In genomic region chr13:52475264-52475663, GRCm38 (mm10) we compare ENCODE assay signal across 24 mouse cellular contexts. TPM values are rescaled to one million over a fixed set of nuclear protein-coding genes. Genes with fewer than 3 reads are reported as not detected.
DNase-seq lines count a peak whose midpoint lies in the region; ATAC-seq and TF ChIP-seq lines count a peak whose summit lies in the region.
"Had no signal": no experiment of that assay in that cellular context is flagged by ENCODE, and none has a peak within 500 bp of the region (broad histone marks: within the 10 kb centered on the region; RNA-seq: fewer than 3 reads in every experiment).

No protein-coding gene starts in this region.

- no peak for TF ChIP-seq EP300 in lung, postnatal 0 days (IDR thresholded peaks at IDR 0.05)

- H3K9ac ChIP-seq in heart, embryonic 12.5 days = no peak overlapping the region
- H3K9ac ChIP-seq in lung, embryonic 15.5 days = no peak overlapping the region
- H3K9ac ChIP-seq in lung, postnatal 0 days (replicated peaks; ENCODE audit: low read depth) = no peak overlapping the region
- H3K9ac ChIP-seq: embryonic facial prominence, embryonic 12.5 days; forebrain, embryonic 13.5 days had no signal

- H3K4me3 ChIP-seq in heart, embryonic 12.5 days = no peak overlapping the region
- H3K4me3 ChIP-seq in lung, embryonic 15.5 days = no peak overlapping the region
- no peak overlapping the region for H3K4me3 ChIP-seq in lung, postnatal 0 days (ENCODE audit: low read depth, low read length)
- H3K4me3 ChIP-seq: embryonic facial prominence, embryonic 10.5 days; embryonic facial prominence, embryonic 12.5 days; forebrain, embryonic 13.5 days had no signal

- ATAC-seq in heart, embryonic 12.5 days (ENCODE audit: insufficient number of reproducible peaks, low FRiP score) = no peak
- peak; percentile 52; the same call in 1 of the 2 replicates for ATAC-seq in lung, embryonic 15.5 days (ENCODE audit: borderline replicate concordance, extremely low read depth, low FRiP score, low TSS enrichment)
- no peak for ATAC-seq in lung, postnatal 0 days
- ATAC-seq: activated CD4-positive, CD25-positive, alpha-beta regulatory T cell, adult 4 months; CD4-positive, CD25-positive, alpha-beta regulatory T cell, adult 4 months; forebrain, embryonic 13.5 days; Patski had no signal

- no peaks in the 10 kb centered on the region for H3K27me3 ChIP-seq in heart, embryonic 12.5 days (replicated peaks)
- no peaks in the 10 kb centered on the region for H3K27me3 ChIP-seq in lung, embryonic 15.5 days
- H3K27me3 ChIP-seq in lung, postnatal 0 days (replicated peaks; ENCODE audit: insufficient read depth, low read length) = no peaks in the 10 kb centered on the region
- H3K27me3 ChIP-seq: CH12.LX; embryonic facial prominence, embryonic 12.5 days; Patski had no signal

- H3K9me3 ChIP-seq in heart, embryonic 12.5 days (replicated peaks) = no peaks in the 10 kb centered on the region
- no peaks in the 10 kb centered on the region for H3K9me3 ChIP-seq in lung, embryonic 15.5 days
- H3K9me3 ChIP-seq in lung, postnatal 0 days (ENCODE audit: low read length) = no peaks in the 10 kb centered on the region
- H3K9me3 ChIP-seq: embryonic facial prominence, embryonic 10.5 days; embryonic facial prominence, embryonic 12.5 days; forebrain, embryonic 13.5 days had no signal

- no peak overlapping the region for H3K27ac ChIP-seq in heart, embryonic 12.5 days (ENCODE audit: poor library complexity, severe bottlenecking)
- H3K27ac ChIP-seq in lung, embryonic 15.5 days = peak overlapping the region; percentile 30; the same call in 1 of the 2 replicates
- no peak overlapping the region for H3K27ac ChIP-seq in lung, postnatal 0 days (ENCODE audit: low read length)
- H3K27ac ChIP-seq: embryonic facial prominence, embryonic 10.5 days; embryonic facial prominence, embryonic 12.5 days; forebrain, embryonic 13.5 days had no signal

- no peak overlapping the region for H3K4me2 ChIP-seq in heart, embryonic 12.5 days
- no peak overlapping the region for H3K4me2 ChIP-seq in lung, embryonic 15.5 days
- no peak overlapping the region for H3K4me2 ChIP-seq in lung, postnatal 0 days (replicated peaks; ENCODE audit: low read depth, low read length)
- H3K4me2 ChIP-seq: embryonic facial prominence, embryonic 12.5 days; forebrain, embryonic 13.5 days had no signal

- no peaks in the 10 kb centered on the region for H3K4me1 ChIP-seq in heart, embryonic 12.5 days (replicated peaks)
- no peaks in the 10 kb centered on the region for H3K4me1 ChIP-seq in lung, embryonic 15.5 days
- H3K4me1 ChIP-seq in lung, postnatal 0 days (ENCODE audit: insufficient read depth, low read depth, low read length) = no peaks in the 10 kb centered on the region
- H3K4me1 ChIP-seq: embryonic facial prominence, embryonic 10.5 days; embryonic facial prominence, embryonic 12.5 days had no signal

- WGBS in heart, embryonic 12.5 days = 83% methylated on average over 10 of the region's 10 CpGs
- WGBS in lung, embryonic 15.5 days = 55% methylated on average over 10 of the region's 10 CpGs
- WGBS in lung, postnatal 0 days = 67% methylated on average over 10 of the region's 10 CpGs

- no peak for TF ChIP-seq CTCF in lung, postnatal 0 days (IDR thresholded peaks at IDR 0.05)

- H3K36me3 ChIP-seq in heart, embryonic 12.5 days = no peaks in the 10 kb centered on the region
- no peaks in the 10 kb centered on the region for H3K36me3 ChIP-seq in lung, embryonic 15.5 days
- no peaks in the 10 kb centered on the region for H3K36me3 ChIP-seq in lung, postnatal 0 days (ENCODE audit: insufficient read depth, low read length)
- H3K36me3 ChIP-seq: embryonic facial prominence, embryonic 10.5 days; embryonic facial prominence, embryonic 12.5 days; G1E had no signal

- DNase-seq in heart, adult 11 months = peak; percentile 5
- no peak for DNase-seq in lung, postnatal 4 days
- DNase-seq in lung, postnatal 10 days = peak; percentile 11
- DNase-seq in lung, postnatal 0 days (ENCODE audit: low spot score) = no peak
- DNase-seq in lung, postnatal 36 days = peak; percentile 15
- DNase-seq: adrenal gland, adult 8-10 months; adrenal gland, postnatal 14 days; adrenal gland, postnatal 36 days; B cell, adult 2 months; cerebellum, adult 11-12 months; cerebellum, adult 2 months; cerebellum, adult 9-10 months; cerebellum, postnatal 10 days; cerebellum, postnatal 25 days had no signal

RNA-seq across cellular contexts. Expression of gene Diras2, which starts 55.8 kb away (rescaled TPM):
- polyA plus RNA-seq in heart, embryonic 12.5 days (2016; fragmentation: Nextera tagmentation; extraction: Ambion mirVana) = 1.3 and 1.6 TPM in 2 replicates
- 0.19 and 0.36 TPM in 2 replicates for polyA plus RNA-seq in lung, embryonic 15.5 days (2015; fragmentation: Nextera tagmentation; extraction: Ambion mirVana)
- polyA plus RNA-seq in lung, postnatal 0 days (2015; fragmentation: Nextera tagmentation; extraction: Ambion mirVana) = 0.31 TPM in 2 replicates
- polyA plus RNA-seq: activated CD4-positive, CD25-positive, alpha-beta regulatory T cell, adult 4 months; CD4-positive, CD25-positive, alpha-beta regulatory T cell, adult 4 months; G1E; Patski had no signal

Comparison
In these comparisons a context has a peak if more than half of its experiments do, and no peak if none do; other contexts are left out.
1. DNase-seq: peak in heart, adult 11 months (single experiment), lung, postnatal 10 days (single experiment) and lung, postnatal 36 days (single experiment); none in lung, postnatal 4 days (0 of 2) and lung, postnatal 0 days (single experiment).